9 mouse cellular contexts compared by ENCODE assay signal in the genomic region with DNA sequence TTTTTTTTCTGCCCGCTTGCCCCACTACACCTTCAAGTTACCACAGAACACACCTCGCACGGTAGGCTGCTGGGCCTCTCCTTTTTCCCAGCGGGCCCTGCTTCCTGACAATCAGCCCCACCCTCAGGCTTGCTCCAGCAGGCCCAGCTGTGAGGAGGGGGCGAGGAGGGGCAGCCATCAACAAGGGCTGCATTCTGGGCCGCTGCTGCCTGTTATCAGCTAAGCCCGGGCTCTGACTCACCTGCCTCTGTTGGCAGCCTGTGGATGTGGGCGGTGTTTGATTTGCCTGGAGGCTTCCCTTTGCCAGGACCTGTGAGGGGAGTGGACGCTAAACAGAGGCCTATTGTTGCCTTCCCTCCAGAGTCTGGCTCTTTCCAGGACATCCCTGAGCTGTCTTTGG.
DNase-seq lines count a peak whose midpoint lies in the region; ATAC-seq and TF ChIP-seq lines count a peak whose summit lies in the region.
"Had no signal": no experiment of that assay in that cellular context is flagged by ENCODE, and none has a peak within 500 bp of the region (broad histone marks: within the 10 kb centered on the region; RNA-seq: fewer than 3 reads in every experiment).

No protein-coding gene starts in this region.

- 39% methylated on average over 7 of the region's 9 CpGs for WGBS in lung, postnatal 0 days

- no peaks in the 10 kb centered on the region for H3K36me3 ChIP-seq in lung, postnatal 0 days (ENCODE audit: insufficient read depth, low read length)
- H3K36me3 ChIP-seq: midbrain, embryonic 12.5 days had no signal

- no peak overlapping the region for H3K4me2 ChIP-seq in lung, postnatal 0 days (replicated peaks; ENCODE audit: low read depth, low read length)
- H3K4me2 ChIP-seq: midbrain, embryonic 12.5 days had no signal

- TF ChIP-seq EP300 in lung, postnatal 0 days (IDR thresholded peaks at IDR 0.05) = no peak

- no peaks in the 10 kb centered on the region for H3K9me3 ChIP-seq in lung, postnatal 0 days (ENCODE audit: low read length)
- H3K9me3 ChIP-seq: midbrain, embryonic 12.5 days had no signal

- peak; percentile 74 for ATAC-seq in lung, postnatal 0 days

- no peak for TF ChIP-seq CTCF in left cerebral cortex, adult 2 months (IDR thresholded peaks at IDR 0.05)
- no peak for TF ChIP-seq CTCF in lung, postnatal 0 days (IDR thresholded peaks at IDR 0.05)

- H3K27me3 ChIP-seq in lung, postnatal 0 days (replicated peaks; ENCODE audit: insufficient read depth, low read length) = no peaks in the 10 kb centered on the region

- H3K9ac ChIP-seq in lung, postnatal 0 days (replicated peaks; ENCODE audit: low read depth) = no peak overlapping the region
- H3K9ac ChIP-seq: midbrain, embryonic 12.5 days had no signal

- H3K4me1 ChIP-seq in lung, postnatal 0 days (ENCODE audit: insufficient read depth, low read depth, low read length) = peaks cover 7% of the 10 kb centered on the region; the same call in 1 of the 2 replicates

- no peak overlapping the region for H3K27ac ChIP-seq in left cerebral cortex, adult 2 months
- no peak overlapping the region for H3K27ac ChIP-seq in lung, postnatal 0 days (ENCODE audit: low read length)
- H3K27ac ChIP-seq: midbrain, embryonic 12.5 days had no signal

- no peak overlapping the region for H3K4me3 ChIP-seq in left cerebral cortex, adult 2 months
- no peak overlapping the region for H3K4me3 ChIP-seq in lung, postnatal 0 days (ENCODE audit: low read depth, low read length)
- H3K4me3 ChIP-seq: midbrain, embryonic 12.5 days had no signal

- peak; percentile 31 to 47 for DNase-seq in left cerebral cortex, adult 2 months (ENCODE audit: extremely low spot score in 1 of 2, low spot score in 2 of 2)
- no peak for DNase-seq in left cerebral cortex, adult 11 months (ENCODE audit: low spot score)
- DNase-seq in NIH3T3 (ENCODE audit: low read depth) = peak; percentile 97
- DNase-seq in embryo, embryonic 11 days = peak; percentile 51
- DNase-seq in heart, postnatal 4 days = peak; percentile 81
- DNase-seq in lung, postnatal 0 days (ENCODE audit: low spot score) = peak; percentile 83
- peak; percentile 55 for DNase-seq in urinary bladder, adult 2 months (ENCODE audit: low spot score)
- DNase-seq in spleen, adult 12 weeks (ENCODE audit: low spot score) = no peak

- intact Hi-C loops in left cerebral cortex, adult 2 months (cut with DNase I) = loop anchor here (5.0 kb wide), 1 partner anchor 356 kb away; no protein-coding TSS in a partner anchor

Comparison
In these comparisons a context has a peak if more than half of its experiments do, and no peak if none do; other contexts are left out.
1. DNase-seq: peak in left cerebral cortex, adult 2 months (2 of 2), NIH3T3 (single experiment), embryo, embryonic 11 days (single experiment), heart, postnatal 4 days (single experiment), lung, postnatal 0 days (single experiment) and urinary bladder, adult 2 months (single experiment); none in left cerebral cortex, adult 11 months (single experiment) and spleen, adult 12 weeks (single experiment).